ENCODE assay signal across 21 mouse cellular contexts in genomic region chr17:48089019-48089418, GRCm38 (mm10). TPM values are rescaled to one million over a fixed set of nuclear protein-coding genes. Genes with fewer than 3 reads are reported as not detected.
DNase-seq lines count a peak whose midpoint lies in the region; ATAC-seq and TF ChIP-seq lines count a peak whose summit lies in the region.
"Had no signal": no experiment of that assay in that cellular context is flagged by ENCODE, and none has a peak within 500 bp of the region (broad histone marks: within the 10 kb centered on the region; RNA-seq: fewer than 3 reads in every experiment).

Gene 1700067P10Rik (plus strand): TSS chr17:48089319.

- no peak for ATAC-seq in hindbrain, embryonic 11.5 days (ENCODE audit: low FRiP score)
- ATAC-seq: activated CD4-positive, CD25-positive, alpha-beta regulatory T cell, adult 4 months; CD4-positive, CD25-positive, alpha-beta regulatory T cell, adult 4 months; Patski had no signal

- no peak for DNase-seq in hindbrain, embryonic 10.5 days (ENCODE audit: low spot score)
- no peak for DNase-seq in hindbrain, embryonic 11.5 days (ENCODE audit: low spot score)
- DNase-seq in testis, postnatal 14 days (ENCODE audit: low spot score) = no peak
- DNase-seq: adrenal gland, adult 2 months; adrenal gland, adult 8-10 months; adrenal gland, postnatal 10 days; adrenal gland, postnatal 14 days; adrenal gland, postnatal 25 days; adrenal gland, postnatal 36 days; B cell, adult 2 months; cerebellum, adult 11 months; cerebellum, adult 11-12 months; cerebellum, adult 18-20 months had no signal

- H3K9ac ChIP-seq in hindbrain, embryonic 11.5 days (ENCODE audit: low read depth, low read length) = no peak within 1 kb of the TSS

- H3K36me3 ChIP-seq in hindbrain, embryonic 10.5 days = no peaks in the 10 kb centered on the region
- H3K36me3 ChIP-seq in hindbrain, embryonic 11.5 days (ENCODE audit: control insufficient read depth, insufficient read depth, low read length) = no peaks in the 10 kb centered on the region
- no peaks in the 10 kb centered on the region for H3K36me3 ChIP-seq in testis, adult 2 months (ENCODE audit: control insufficient read depth, insufficient read depth, low read length)
- H3K36me3 ChIP-seq: G1E had no signal

- no peak for TF ChIP-seq CTCF in testis, adult 2 months (IDR thresholded peaks at IDR 0.05; ENCODE audit: control insufficient read depth, insufficient read depth, insufficient replicate concordance, low read depth, low read length)

- H3K9me3 ChIP-seq in hindbrain, embryonic 10.5 days = peaks cover 7% of the 10 kb centered on the region; the same call in 1 of the 2 replicates
- H3K9me3 ChIP-seq in hindbrain, embryonic 11.5 days (ENCODE audit: control insufficient read depth, low read length) = no peaks in the 10 kb centered on the region; the same call in 1 of the 2 replicates

- H3K4me1 ChIP-seq in hindbrain, embryonic 10.5 days (replicated peaks) = peaks cover 15% of the 10 kb centered on the region; the same call in 1 of the 2 replicates
- H3K4me1 ChIP-seq in hindbrain, embryonic 11.5 days (replicated peaks; ENCODE audit: control insufficient read depth, insufficient read depth, low read length) = no peaks in the 10 kb centered on the region
- H3K4me1 ChIP-seq in testis, adult 2 months (ENCODE audit: control insufficient read depth, insufficient read depth, low read length) = no peaks in the 10 kb centered on the region

- H3K27me3 ChIP-seq in hindbrain, embryonic 10.5 days (ENCODE audit: insufficient read depth, poor library complexity, severe bottlenecking) = peaks cover 15% of the 10 kb centered on the region
- H3K27me3 ChIP-seq in hindbrain, embryonic 11.5 days (ENCODE audit: control insufficient read depth, insufficient read depth, low read length) = peaks cover 4% of the 10 kb centered on the region
- no peaks in the 10 kb centered on the region for H3K27me3 ChIP-seq in testis, adult 2 months (ENCODE audit: control insufficient read depth, insufficient read depth, low read length)
- H3K27me3 ChIP-seq: CH12.LX had no signal

- H3K4me2 ChIP-seq in hindbrain, embryonic 11.5 days (replicated peaks; ENCODE audit: low read depth, low read length) = no peak within 1 kb of the TSS

- H3K4me3 ChIP-seq in hindbrain, embryonic 10.5 days = no peak within 1 kb of the TSS
- no peak within 1 kb of the TSS for H3K4me3 ChIP-seq in hindbrain, embryonic 11.5 days (ENCODE audit: low read depth, low read length)
- H3K4me3 ChIP-seq in testis, adult 2 months (ENCODE audit: control insufficient read depth, low read depth, low read length) = peak within 1 kb of the TSS; percentile 94

- H3K27ac ChIP-seq in hindbrain, embryonic 10.5 days = 0 out of 2 replicates have a peak within 1 kb of the TSS, but pooled peaks have one; percentile 45
- no peak within 1 kb of the TSS for H3K27ac ChIP-seq in hindbrain, embryonic 11.5 days (ENCODE audit: low read depth, low read length)
- H3K27ac ChIP-seq in testis, adult 2 months (ENCODE audit: control insufficient read depth, insufficient read depth, low read depth, low read length) = peak within 1 kb of the TSS; percentile 74

- no peak for TF ChIP-seq POLR2A in testis, adult 2 months (IDR thresholded peaks at IDR 0.05; ENCODE audit: control insufficient read depth, low read depth, low read length)

RNA-seq across cellular contexts. Expression of gene 1700067P10Rik, which starts in this region (rescaled TPM):
- polyA plus RNA-seq in hindbrain, embryonic 10.5 days (2016; fragmentation: Nextera tagmentation; extraction: Ambion mirVana) = 0.14 and 0.20 TPM in 2 replicates
- polyA plus RNA-seq in hindbrain, embryonic 11.5 days (2014; fragmentation: Nextera tagmentation; extraction: Ambion mirVana) = not detected in 2 replicates
- 159 and 164 TPM in 2 replicates for polyA plus RNA-seq in testis, adult 2 months (2012; rRNA removed)
- polyA plus RNA-seq: activated CD4-positive, CD25-positive, alpha-beta regulatory T cell, adult 4 months; adrenal gland, adult 2 months; brain, embryonic 14.5 days; C2C12; CD4-positive, CD25-positive, alpha-beta regulatory T cell, adult 4 months; G1E; Patski had no signal

Comparison
In these comparisons a context has a peak if more than half of its experiments do, and no peak if none do; other contexts are left out.
1. RNA of gene 1700067P10Rik (polyA plus RNA-seq): 159 to 164 TPM in testis, adult 2 months; 0.14 to 0.20 TPM in hindbrain, embryonic 10.5 days and not detected in hindbrain, embryonic 11.5 days; every median in the first group is over 100 times any median in the second.